Mouse (Mus musculus) forebrain, embryonic 11.5 days (tissue): ENCODE data around the gene Src. TPM values are rescaled to one million over a fixed set of nuclear protein-coding genes. Genes with fewer than 3 reads are reported as not detected.

ENCODE experiments used
- ATAC-seq: fragments of 200-750 bp; cut with Nextera tagmentation; replicated peaks from 2 replicates; pipeline ENCODE4 v1.8.0; 2017; ENCODE audit warnings: moderate TSS enrichment; ENCODE audit not compliant: low FRiP score
- DNase-seq: peaks from one replicate; pipeline ENCODE4 v3.0.0-alpha.2; 2017; ENCODE audit warnings: low spot score
- H3K27ac ChIP-seq: fragments of 300-500 bp; sonication (generic); 2 replicates; pipeline ENCODE4 v1.5.1; 2014; ENCODE audit warnings: low read depth, low read length
- H3K27me3 ChIP-seq: fragments of 300-500 bp; sonication (generic); 2 replicates; pipeline ENCODE4 v1.6.1; 2014; ENCODE audit warnings: mild to moderate bottlenecking, low read length, mixed read lengths; ENCODE audit not compliant: control insufficient read depth, insufficient read depth
- H3K36me3 ChIP-seq: fragments of 300-500 bp; sonication (generic); 2 replicates; pipeline ENCODE4 v1.6.1; 2014; ENCODE audit warnings: mild to moderate bottlenecking, low read length, moderate library complexity, mixed read lengths; ENCODE audit not compliant: control insufficient read depth, insufficient read depth
- H3K4me1 ChIP-seq: fragments of 300-500 bp; sonication (generic); replicated peaks from 2 replicates; pipeline ENCODE4 v1.6.1; 2014; ENCODE audit warnings: low read length, mixed read lengths; ENCODE audit not compliant: control insufficient read depth, insufficient read depth
- H3K4me2 ChIP-seq: fragments of 300-500 bp; sonication (generic); 2 replicates; pipeline ENCODE4 v1.6.1; 2014; ENCODE audit warnings: low read depth, mild to moderate bottlenecking, low read length, moderate library complexity, mixed read lengths; ENCODE audit not compliant: severe bottlenecking
- H3K4me3 ChIP-seq: fragments of 300-500 bp; sonication (generic); 2 replicates; pipeline ENCODE4 v1.5.1; 2014; ENCODE audit warnings: low read depth, low read length
- H3K9ac ChIP-seq: fragments of 300-500 bp; sonication (generic); 2 replicates; pipeline ENCODE4 v1.6.1; 2014; ENCODE audit warnings: low read length
- H3K9me3 ChIP-seq: fragments of 300-500 bp; sonication (generic); 2 replicates; pipeline ENCODE4 v1.6.1; 2016; ENCODE audit warnings: low read length, mixed read lengths; ENCODE audit not compliant: control insufficient read depth
- WGBS: fragments of 180-500 bp; shearing (Covaris S2); extraction: QIAGEN DNeasy Blood & Tissue Kit; methylation state at CpG from one replicate; pipeline ENCODE4 v1.1.7; 2014; 5-methylcytosine and 5-hydroxymethylcytosine counted together
- polyA plus RNA-seq: library from polyadenylated mRNA; unstranded; fragments of >200 nt; fragmentation: Nextera tagmentation; extraction: Ambion mirVana; gene quantifications from 2 replicates; pipeline ENCODE4 v1.2.1, GENCODE M21; 2014

The Src gene
- polyA plus RNA-seq, 1 experiment from 2014 or later: 20.3 TPM

GRCm38 (mm10) chr2:157427164-157427563 lies 8.9 kb downstream of the Src start:
- no peak for DNase-seq
- no peaks in the 10 kb centered on the region for H3K27me3 ChIP-seq
- no peaks in the 10 kb centered on the region; the same call in 1 of the 2 replicates for H3K36me3 ChIP-seq
- WGBS: 81% methylated on average over 5 of the region's 5 CpGs
- no peak overlapping the region for H3K4me2 ChIP-seq
- no peaks in the 10 kb centered on the region for H3K9me3 ChIP-seq
- no peak for ATAC-seq
- peaks cover 15% of the 10 kb centered on the region for H3K4me1 ChIP-seq
- H3K27ac ChIP-seq: no peak overlapping the region
- H3K9ac ChIP-seq: no peak overlapping the region
- H3K4me3 ChIP-seq: no peak overlapping the region

DNA sequence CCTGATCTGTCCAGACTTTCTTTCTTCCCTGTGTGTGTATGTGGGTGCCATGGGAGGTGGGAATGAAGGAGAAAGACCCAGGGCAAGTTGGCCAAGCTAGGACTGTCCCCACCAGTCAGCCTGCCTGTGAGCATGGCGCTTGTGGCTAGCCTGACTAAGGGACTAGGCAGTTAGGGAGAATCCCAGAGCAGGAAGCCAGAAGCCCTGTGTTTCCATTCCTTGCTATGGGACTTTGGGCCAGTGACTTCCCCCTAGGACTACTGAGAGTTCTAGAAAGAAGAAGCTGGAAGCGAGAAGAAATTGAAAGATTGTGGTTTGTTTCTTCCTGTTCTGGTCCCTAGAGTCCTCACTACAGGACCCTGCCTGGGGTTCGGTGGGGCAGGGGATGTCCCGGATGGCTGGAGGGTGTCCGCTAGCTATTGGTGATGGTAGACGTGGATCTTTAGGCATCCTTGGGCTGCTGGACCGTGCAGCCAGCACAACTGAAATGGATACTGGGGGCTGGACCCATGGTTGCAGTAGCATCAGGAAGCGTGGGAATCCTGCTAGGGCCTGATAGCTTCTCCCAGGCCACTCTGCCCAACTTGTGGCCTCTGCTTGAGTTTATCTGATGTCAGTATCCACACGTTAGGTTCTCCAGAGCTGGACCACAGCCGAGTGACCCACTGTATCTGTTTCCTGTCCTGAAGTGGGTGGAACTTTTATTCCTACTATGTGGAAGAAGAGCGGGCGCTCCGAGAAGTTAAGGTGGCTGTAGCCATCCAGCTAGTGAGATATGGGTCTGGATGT lies 10.3 kb downstream of the Src start:
- Histone ChIP-seq H3K27me3 (no peaks in the 10 kb centered on the region), H3K9me3 (no peaks in the 10 kb centered on the region), H3K4me3 (no peak overlapping the region), H3K36me3 (no peaks in the 10 kb centered on the region; the same call in 1 of the 2 replicates), H3K4me1 (peaks cover 12% of the 10 kb centered on the region), H3K27ac (no peak overlapping the region), H3K9ac (no peak overlapping the region), H3K4me2 (no peak overlapping the region)
- DNase-seq: no peak
- 94% methylated on average over 13 of the region's 13 CpGs for WGBS
- ATAC-seq: no peak

GRCm38 (mm10) chr2:157429735-157430134 lies 11.5 kb downstream of the Src start:
- Histone ChIP-seq H3K4me3 (no peak overlapping the region), H3K9ac (no peak overlapping the region), H3K27ac (no peak overlapping the region), H3K4me2 (no peak overlapping the region), H3K27me3 (no peaks in the 10 kb centered on the region), H3K36me3 (no peaks in the 10 kb centered on the region; the same call in 1 of the 2 replicates), H3K4me1 (peaks cover 20% of the 10 kb centered on the region), H3K9me3 (no peaks in the 10 kb centered on the region)
- 86% methylated on average over 7 of the region's 7 CpGs for WGBS
- ATAC-seq (no peak), DNase-seq (no peak)

DNA sequence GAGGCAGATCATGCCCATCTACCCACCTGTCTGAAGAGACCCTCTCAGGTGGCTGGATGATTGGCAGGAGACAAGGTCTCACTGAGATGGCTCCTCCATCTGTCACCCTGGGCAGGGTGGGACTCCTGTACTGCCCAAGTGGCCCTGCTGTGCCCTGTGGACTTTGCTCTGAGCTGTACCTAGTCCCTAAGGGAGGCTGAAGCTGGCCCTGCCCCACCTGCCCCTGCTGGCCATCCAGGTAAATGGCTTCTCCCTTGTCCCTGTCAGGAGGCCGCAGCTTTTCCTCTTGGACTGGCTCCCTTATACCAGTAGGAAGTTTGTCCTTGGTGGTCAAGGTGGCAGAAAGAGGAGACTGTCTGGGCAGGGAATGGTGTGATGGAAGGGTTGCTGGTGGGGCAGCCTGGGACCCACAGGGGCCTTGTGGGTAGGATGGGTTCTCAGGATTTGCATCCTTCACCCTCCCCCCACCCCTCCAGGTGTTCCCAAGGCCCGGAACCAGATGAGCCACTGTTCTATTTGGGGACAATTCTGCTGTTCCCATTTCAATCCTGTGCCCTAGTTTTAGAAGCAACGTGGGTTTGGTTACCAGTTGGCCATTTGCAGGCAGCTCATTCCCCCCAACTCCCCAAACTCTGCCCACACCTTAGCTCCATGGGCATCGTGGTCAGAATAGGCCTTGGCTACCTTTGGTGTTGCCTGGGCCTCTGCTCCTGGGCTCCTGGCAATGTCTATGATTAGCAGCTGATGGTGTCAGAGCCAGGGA lies 12.6 kb downstream of the Src start:
- Histone ChIP-seq H3K9ac (no peak overlapping the region), H3K36me3 (no peaks in the 10 kb centered on the region; the same call in 1 of the 2 replicates), H3K4me3 (no peak overlapping the region), H3K9me3 (no peaks in the 10 kb centered on the region), H3K4me2 (no peak overlapping the region), H3K27me3 (no peaks in the 10 kb centered on the region), H3K27ac (no peak overlapping the region), H3K4me1 (peaks cover 13% of the 10 kb centered on the region)
- 87% methylated on average over 4 of the region's 4 CpGs for WGBS
- no peak for ATAC-seq
- DNase-seq: no peak

- H3K4me1 ChIP-seq: peaks cover 13% of the 10 kb centered on the region
- no peak for ATAC-seq
- no peaks in the 10 kb centered on the region for H3K9me3 ChIP-seq
- no peak for DNase-seq
- WGBS: 84% methylated on average over 5 of the region's 5 CpGs
- H3K36me3 ChIP-seq: no peaks in the 10 kb centered on the region; the same call in 1 of the 2 replicates
- H3K4me3 ChIP-seq: no peak overlapping the region
- no peak overlapping the region for H3K27ac ChIP-seq
- H3K4me2 ChIP-seq: no peak overlapping the region
- no peaks in the 10 kb centered on the region for H3K27me3 ChIP-seq
- no peak overlapping the region for H3K9ac ChIP-seq
Observed at GRCm38 (mm10) chr2:157431912-157432311, 13.7 kb downstream of the Src start.

GRCm38 (mm10) chr2:157432476-157432875 lies 14.2 kb downstream of the Src start:
- Histone ChIP-seq H3K36me3 (no peaks in the 10 kb centered on the region; the same call in 1 of the 2 replicates), H3K9ac (no peak overlapping the region), H3K9me3 (no peaks in the 10 kb centered on the region), H3K4me3 (no peak overlapping the region), H3K4me1 (peaks cover 13% of the 10 kb centered on the region), H3K27me3 (no peaks in the 10 kb centered on the region), H3K27ac (no peak overlapping the region), H3K4me2 (no peak overlapping the region)
- no peak for ATAC-seq
- no peak for DNase-seq
- WGBS: 78% methylated on average over 9 of the region's 9 CpGs

GRCm38 (mm10) chr2:157434041-157434440 lies 15.8 kb downstream of the Src start:
- Histone ChIP-seq H3K4me1 (peaks cover 10% of the 10 kb centered on the region), H3K4me2 (no peak overlapping the region), H3K9me3 (no peaks in the 10 kb centered on the region), H3K27me3 (no peaks in the 10 kb centered on the region), H3K27ac (0 out of 2 replicates have a peak overlapping the region, but pooled peaks have one; percentile 3), H3K36me3 (no peaks in the 10 kb centered on the region; the same call in 1 of the 2 replicates), H3K9ac (no peak overlapping the region), H3K4me3 (no peak overlapping the region)
- 26% methylated on average over 9 of the region's 9 CpGs for WGBS
- ATAC-seq (no peak), DNase-seq (no peak)

DNA sequence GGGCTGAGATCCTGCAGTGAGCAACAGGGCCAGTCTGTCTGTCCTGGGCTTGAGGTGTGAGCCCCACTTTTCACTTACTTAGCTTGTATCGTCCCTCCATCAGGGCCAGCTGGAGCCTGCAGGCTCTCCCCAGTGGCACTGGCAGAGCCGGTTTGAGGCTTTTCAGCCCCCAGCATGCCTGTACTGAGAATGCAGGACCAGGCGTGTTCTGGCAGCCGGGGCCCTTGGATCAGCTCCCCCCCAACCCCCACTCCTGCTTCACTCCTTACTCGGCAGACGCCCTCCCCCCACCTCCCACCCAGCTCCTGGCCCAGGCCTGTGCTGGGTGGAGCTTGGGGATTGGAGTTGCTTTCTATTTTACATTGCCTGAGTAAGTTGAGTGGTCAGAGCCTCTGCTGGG lies 16.3 kb downstream of the Src start:
- H3K4me2 ChIP-seq: no peak overlapping the region
- no peak overlapping the region for H3K9ac ChIP-seq
- H3K36me3 ChIP-seq: no peaks in the 10 kb centered on the region; the same call in 1 of the 2 replicates
- no peaks in the 10 kb centered on the region for H3K27me3 ChIP-seq
- no peak overlapping the region for H3K4me3 ChIP-seq
- 18% methylated on average over 6 of the region's 6 CpGs for WGBS
- DNase-seq: no peak
- ATAC-seq: no peak; the same call in 1 of the 2 replicates
- no peak overlapping the region for H3K27ac ChIP-seq
- no peaks in the 10 kb centered on the region for H3K9me3 ChIP-seq
- peaks cover 10% of the 10 kb centered on the region for H3K4me1 ChIP-seq
